ENCODE assay signal across 8 mouse cellular contexts in genomic region chr13:114388211-114388965, GRCm38 (mm10). TPM values are rescaled to one million over a fixed set of nuclear protein-coding genes. Genes with fewer than 3 reads are reported as not detected.
A peak's percentile ranks its signal among the peaks of the same experiment; 100 is the strongest.
DNase-seq lines count a peak whose midpoint lies in the region; ATAC-seq and TF ChIP-seq lines count a peak whose summit lies in the region.

Gene Ndufs4, minus strand, starts transcription at chr13:114388258.

- DNase-seq in kidney, postnatal 25 days, result no peak
- DNase-seq in ES-E14 (ENCODE audit: low read depth, low spot score) (no peak), adipocyte (ENCODE audit: low spot score) (no peak)
- DNase-seq in hindbrain, embryonic 10.5 days (ENCODE audit: low spot score), result no peak
- no peak for DNase-seq in liver, embryonic 11.5 days (ENCODE audit: low spot score)

- 42% methylated on average over 13 of the region's 13 CpGs for WGBS in kidney, embryonic 16.5 days
- 50% methylated on average over 13 of the region's 13 CpGs for WGBS in forebrain, embryonic 12.5 days
- 47% methylated on average over 13 of the region's 13 CpGs for WGBS in hindbrain, embryonic 10.5 days
- WGBS in liver, embryonic 11.5 days, result 38% methylated on average over 13 of the region's 13 CpGs
- WGBS in stomach, embryonic 16.5 days, result 37% methylated on average over 13 of the region's 13 CpGs

- in situ Hi-C loops in ES-E14 (cut with MboI; ENCODE audit: low sequenced_read_pairs in 2 of 2, unreplicated experiment in 2 of 2), result no loop called here

- H3K36me3 ChIP-seq in kidney, embryonic 16.5 days (ENCODE audit: insufficient read depth, low read length), result no peaks in the 10 kb centered on the region
- no peaks in the 10 kb centered on the region for H3K36me3 ChIP-seq in ES-E14 (ENCODE audit: control insufficient read depth, insufficient read depth, low read length, poor library complexity, severe bottlenecking)
- peaks cover 4% of the 10 kb centered on the region; the same call in 1 of the 2 replicates for H3K36me3 ChIP-seq in forebrain, embryonic 12.5 days (replicated peaks)
- peaks cover 7% of the 10 kb centered on the region; the same call in 1 of the 2 replicates for H3K36me3 ChIP-seq in hindbrain, embryonic 10.5 days
- no peaks in the 10 kb centered on the region for H3K36me3 ChIP-seq in liver, embryonic 11.5 days (ENCODE audit: control insufficient read depth, insufficient read depth, low read length)
- no peaks in the 10 kb centered on the region; the same call in 1 of the 2 replicates for H3K36me3 ChIP-seq in stomach, embryonic 16.5 days (ENCODE audit: control insufficient read depth, insufficient read depth, low read length)

- H3K27me3 ChIP-seq in kidney, embryonic 16.5 days (ENCODE audit: insufficient read depth, low read length), result no peaks in the 10 kb centered on the region
- H3K27me3 ChIP-seq in forebrain, embryonic 12.5 days, result no peaks in the 10 kb centered on the region
- no peaks in the 10 kb centered on the region for H3K27me3 ChIP-seq in hindbrain, embryonic 10.5 days (ENCODE audit: insufficient read depth, poor library complexity, severe bottlenecking)
- no peaks in the 10 kb centered on the region for H3K27me3 ChIP-seq in liver, embryonic 11.5 days (replicated peaks; ENCODE audit: control insufficient read depth, insufficient read depth, low read length)
- H3K27me3 ChIP-seq in stomach, embryonic 16.5 days (ENCODE audit: control insufficient read depth, insufficient read depth, low read length), result no peaks in the 10 kb centered on the region

- peak within 1 kb of the TSS; percentile 79 for H3K4me2 ChIP-seq in kidney, embryonic 16.5 days (replicated peaks; ENCODE audit: low read depth, low read length)
- H3K4me2 ChIP-seq in forebrain, embryonic 12.5 days, result peak within 1 kb of the TSS; percentile 83
- peak within 1 kb of the TSS; percentile 78 for H3K4me2 ChIP-seq in liver, embryonic 11.5 days
- H3K4me2 ChIP-seq in stomach, embryonic 16.5 days (ENCODE audit: low read depth, low read length), result peak within 1 kb of the TSS; percentile 63

- peak within 1 kb of the TSS; percentile 96 for H3K4me3 ChIP-seq in kidney, embryonic 16.5 days (ENCODE audit: low read length)
- H3K4me3 ChIP-seq in ES-E14 (ENCODE audit: insufficient read depth in 1 of 2, low read depth in 1 of 2, low read length in 2 of 2, poor library complexity in 1 of 2, severe bottlenecking in 1 of 2), result peak within 1 kb of the TSS; percentile 97 to 99
- peak within 1 kb of the TSS; percentile 74 for H3K4me3 ChIP-seq in forebrain, embryonic 12.5 days (replicated peaks)
- peak within 1 kb of the TSS; percentile 94 for H3K4me3 ChIP-seq in hindbrain, embryonic 10.5 days
- H3K4me3 ChIP-seq in liver, embryonic 11.5 days (ENCODE audit: low read depth, low read length), result peak within 1 kb of the TSS; percentile 84
- H3K4me3 ChIP-seq in stomach, embryonic 16.5 days (replicated peaks; ENCODE audit: low read length), result peak within 1 kb of the TSS; percentile 98

- peak within 1 kb of the TSS; percentile 94 for H3K9ac ChIP-seq in kidney, embryonic 16.5 days (replicated peaks; ENCODE audit: low read length)
- H3K9ac ChIP-seq in ES-E14 (ENCODE audit: insufficient read depth, low read depth, low read length, poor library complexity, severe bottlenecking), result peak within 1 kb of the TSS; percentile 99
- peak within 1 kb of the TSS; percentile 86 for H3K9ac ChIP-seq in forebrain, embryonic 12.5 days
- H3K9ac ChIP-seq in liver, embryonic 11.5 days (ENCODE audit: low read depth, low read length), result peak within 1 kb of the TSS; percentile 82
- peak within 1 kb of the TSS; percentile 92 for H3K9ac ChIP-seq in stomach, embryonic 16.5 days (ENCODE audit: low read length)

- ATAC-seq in kidney, embryonic 16.5 days (ENCODE audit: low FRiP score, low TSS enrichment), result peak; percentile 5; the same call in 1 of the 2 replicates
- ATAC-seq in forebrain, embryonic 12.5 days (ENCODE audit: low FRiP score), result 0 out of 2 replicates have a peak, but pooled peaks have one; percentile 9
- no peak for ATAC-seq in liver, embryonic 11.5 days (replicated peaks; ENCODE audit: low FRiP score)
- no peak for ATAC-seq in stomach, embryonic 16.5 days (ENCODE audit: insufficient read depth, low FRiP score)

- no peaks in the 10 kb centered on the region for H3K9me3 ChIP-seq in kidney, embryonic 16.5 days (ENCODE audit: low read length)
- no peaks in the 10 kb centered on the region for H3K9me3 ChIP-seq in ES-E14 (ENCODE audit: control insufficient read depth, insufficient read depth, low read depth, low read length)
- H3K9me3 ChIP-seq in forebrain, embryonic 12.5 days, result no peaks in the 10 kb centered on the region
- H3K9me3 ChIP-seq in hindbrain, embryonic 10.5 days, result no peaks in the 10 kb centered on the region
- no peaks in the 10 kb centered on the region for H3K9me3 ChIP-seq in liver, embryonic 11.5 days (ENCODE audit: control insufficient read depth, low read length)
- no peaks in the 10 kb centered on the region for H3K9me3 ChIP-seq in stomach, embryonic 16.5 days (replicated peaks; ENCODE audit: control insufficient read depth, low read length)

- H3K27ac ChIP-seq in kidney, embryonic 16.5 days (ENCODE audit: low read length), result peak within 1 kb of the TSS; percentile 89
- peak within 1 kb of the TSS; percentile 58 for H3K27ac ChIP-seq in ES-E14 (ENCODE audit: insufficient read depth, low read depth, low read length, poor library complexity, severe bottlenecking)
- H3K27ac ChIP-seq in forebrain, embryonic 12.5 days, result peak within 1 kb of the TSS; percentile 84
- H3K27ac ChIP-seq in hindbrain, embryonic 10.5 days, result peak within 1 kb of the TSS; percentile 95
- H3K27ac ChIP-seq in liver, embryonic 11.5 days (ENCODE audit: low read depth, low read length), result 0 out of 2 replicates have a peak within 1 kb of the TSS, but pooled peaks have one; percentile 21
- peak within 1 kb of the TSS; percentile 78 for H3K27ac ChIP-seq in stomach, embryonic 16.5 days (ENCODE audit: low read length)

- H3K4me1 ChIP-seq in kidney, embryonic 16.5 days (ENCODE audit: insufficient read depth, low read length), result peaks cover 8% of the 10 kb centered on the region
- H3K4me1 ChIP-seq in ES-E14 (ENCODE audit: control insufficient read depth in 2 of 2, insufficient read depth in 2 of 2, low read length in 2 of 2, poor library complexity in 1 of 2), result no peaks in the 10 kb centered on the region
- H3K4me1 ChIP-seq in forebrain, embryonic 12.5 days, result peaks cover 10% of the 10 kb centered on the region
- peaks cover 14% of the 10 kb centered on the region for H3K4me1 ChIP-seq in hindbrain, embryonic 10.5 days (replicated peaks)
- H3K4me1 ChIP-seq in liver, embryonic 11.5 days (replicated peaks; ENCODE audit: control insufficient read depth, insufficient read depth, low read length), result peaks cover 5% of the 10 kb centered on the region; the same call in 1 of the 2 replicates
- H3K4me1 ChIP-seq in stomach, embryonic 16.5 days (ENCODE audit: control insufficient read depth, insufficient read depth, low read length), result peaks cover 8% of the 10 kb centered on the region

TF ChIP-seq in ES-E14, 5 proteins besides CTCF, POLR2A, EP300 and RAD21:
- TF ChIP-seq MAFK (IDR thresholded peaks at IDR 0.05; ENCODE audit: insufficient read depth, low read depth, low read length), result no peak
- TF ChIP-seq ZC3H11A (IDR thresholded peaks at IDR 0.05; ENCODE audit: borderline replicate concordance, low read depth, low read length), result no peak
- no peak for TF ChIP-seq ZNF384 (IDR thresholded peaks at IDR 0.05; ENCODE audit: low read depth, low read length)
- no peak for TF ChIP-seq HCFC1 (IDR thresholded peaks at IDR 0.05; ENCODE audit: borderline replicate concordance, insufficient read depth, low read length)
- TF ChIP-seq CHD2 (IDR thresholded peaks at IDR 0.05; ENCODE audit: low read depth, low read length), result no peak

RNA-seq across cellular contexts. Expression of gene Ndufs4, which starts in this region (rescaled TPM):
- 275 and 293 TPM in 2 replicates for polyA plus RNA-seq in kidney, embryonic 16.5 days (2015; fragmentation: Nextera tagmentation; extraction: Ambion mirVana)
- 265 and 334 TPM in 2 replicates for total RNA-seq in ES-E14 (2012; rRNA removed)
- 307 and 317 TPM in 2 replicates for polyA plus RNA-seq in forebrain, embryonic 12.5 days (2016; fragmentation: Nextera tagmentation; extraction: Ambion mirVana)
- 286 and 327 TPM in 2 replicates for polyA plus RNA-seq in hindbrain, embryonic 10.5 days (2016; fragmentation: Nextera tagmentation; extraction: Ambion mirVana)
- 221 and 235 TPM in 2 replicates for polyA plus RNA-seq in liver, embryonic 11.5 days (2014; fragmentation: Nextera tagmentation; extraction: Ambion mirVana)
- 250 and 283 TPM in 2 replicates for polyA plus RNA-seq in stomach, embryonic 16.5 days (2015; fragmentation: Nextera tagmentation; extraction: Ambion mirVana)

Comparison
In these comparisons a context has a peak if more than half of its experiments do, and no peak if none do; other contexts are left out.
1. ATAC-seq: peak in kidney, embryonic 16.5 days (single experiment) and forebrain, embryonic 12.5 days (single experiment); none in liver, embryonic 11.5 days (single experiment) and stomach, embryonic 16.5 days (single experiment).
2. H3K27ac ChIP-seq: peak in every context shown above with its lines; median percentile 95 in hindbrain, embryonic 10.5 days; 89 in kidney, embryonic 16.5 days; 84 in forebrain, embryonic 12.5 days; 78 in stomach, embryonic 16.5 days; 58 in ES-E14; 21 in liver, embryonic 11.5 days.
3. Peak in every context shown above with its lines, with median percentiles within 50 percentile points of each other: H3K4me2 ChIP-seq, H3K4me3 ChIP-seq and H3K9ac ChIP-seq.